In the genomic region with DNA sequence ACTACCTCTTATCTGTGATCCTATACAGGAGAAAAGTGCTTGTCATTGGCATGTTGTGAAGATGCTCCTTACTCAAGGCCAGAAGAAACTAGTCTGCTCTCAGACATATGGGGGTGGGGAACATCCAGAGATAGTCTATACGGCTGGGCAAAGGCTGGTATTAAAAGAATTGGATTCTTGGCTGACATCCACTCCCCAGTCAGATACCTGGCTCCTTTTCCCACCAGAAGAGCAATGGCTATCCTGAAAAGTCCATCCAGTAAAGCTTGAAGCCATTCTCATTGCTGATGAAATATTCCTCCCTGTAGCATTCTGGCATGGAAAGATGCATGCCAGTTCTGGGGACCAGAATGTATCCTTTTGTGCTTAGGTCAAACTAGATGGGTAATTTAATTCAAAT, we compare ENCODE assay signal across 16 mouse cellular contexts.
"Had no signal": no experiment of that assay in that cellular context is flagged by ENCODE, and none has a peak within 500 bp of the region (broad histone marks: within the 10 kb centered on the region; RNA-seq: fewer than 3 reads in every experiment).

No protein-coding gene starts in this region.

- DNase-seq: heart, postnatal 10 days; heart, postnatal 14 days; heart, postnatal 36 days; heart, postnatal 4 days; kidney, adult 11 months; kidney, adult 18-20 months; kidney, adult 2 months; kidney, adult 8-10 months; kidney, adult 9 months; kidney, postnatal 10 days; kidney, postnatal 14 days; kidney, postnatal 25 days; kidney, postnatal 36 days; kidney, postnatal 4 days; layer of hippocampus, adult 9-11 months; layer of hippocampus, postnatal 36 days had no signal
